Mouse (Mus musculus): ENCODE data around the gene Taar8b. TPM values are rescaled to one million over a fixed set of nuclear protein-coding genes. Genes with fewer than 3 reads are reported as not detected.
"Not testable (repeated sequence)": the region's sequence is repeated elsewhere in the genome, so short reads cannot be mapped to it uniquely, and the experiment has no call there.

The Taar8b gene
- total RNA-seq (2021) = not detected
- long read RNA-seq, experiment 1 = 0 reads
- long read RNA-seq, experiment 2 = 0 reads

DNA sequence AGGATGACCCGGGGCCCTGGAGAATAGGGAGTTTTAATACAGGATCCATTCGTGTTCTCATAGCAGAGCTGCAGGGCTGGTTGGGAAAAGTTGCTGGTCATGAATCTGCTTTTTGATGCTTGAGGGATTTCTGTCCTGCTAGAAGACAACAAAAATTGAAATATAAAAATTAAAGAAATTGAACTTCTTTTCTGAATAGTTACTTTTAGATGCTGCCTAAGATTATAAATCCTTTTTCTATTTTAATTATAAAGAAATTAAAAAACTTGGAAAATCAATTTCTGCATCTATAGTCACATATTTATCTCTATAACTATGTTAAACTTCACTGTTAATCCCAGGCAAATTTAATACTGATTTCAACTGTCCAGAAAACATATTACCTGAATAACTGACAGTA is at the start of gene Taar8b:
TSS of gene Taar8b (minus strand) at position 101 of the 400 bp plus-strand sequence.
- DNase-seq = no peak

DNA sequence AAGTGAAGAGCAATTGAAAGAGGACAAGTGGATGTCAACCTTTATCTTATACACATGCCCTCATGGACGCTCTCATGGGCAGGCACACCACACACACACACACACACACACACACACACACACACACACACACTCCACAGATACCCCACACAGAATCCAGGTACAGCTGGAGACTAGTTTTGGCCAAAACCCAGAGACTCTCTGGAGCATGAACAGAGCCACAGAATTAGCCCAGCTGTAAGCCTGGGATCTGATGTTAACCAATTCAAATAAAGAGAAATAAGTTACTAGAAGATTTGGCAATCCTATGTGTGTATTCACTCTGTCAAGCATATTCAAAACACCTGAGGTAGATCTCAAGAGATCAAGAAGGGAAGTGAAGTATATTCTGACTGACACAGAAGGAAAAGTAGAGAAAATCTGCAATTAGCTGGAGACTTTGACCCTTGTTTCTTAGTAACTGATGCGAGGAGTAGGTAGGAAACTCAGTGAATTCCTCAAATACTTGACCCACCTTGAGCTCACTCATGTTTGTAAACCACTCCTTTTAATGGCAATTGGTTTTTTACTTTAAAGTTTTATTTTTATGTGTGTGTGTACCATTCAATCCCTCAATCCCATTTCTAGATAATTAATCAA is 46.6 kb upstream of the Taar8b start:
- no peak for DNase-seq

DNA sequence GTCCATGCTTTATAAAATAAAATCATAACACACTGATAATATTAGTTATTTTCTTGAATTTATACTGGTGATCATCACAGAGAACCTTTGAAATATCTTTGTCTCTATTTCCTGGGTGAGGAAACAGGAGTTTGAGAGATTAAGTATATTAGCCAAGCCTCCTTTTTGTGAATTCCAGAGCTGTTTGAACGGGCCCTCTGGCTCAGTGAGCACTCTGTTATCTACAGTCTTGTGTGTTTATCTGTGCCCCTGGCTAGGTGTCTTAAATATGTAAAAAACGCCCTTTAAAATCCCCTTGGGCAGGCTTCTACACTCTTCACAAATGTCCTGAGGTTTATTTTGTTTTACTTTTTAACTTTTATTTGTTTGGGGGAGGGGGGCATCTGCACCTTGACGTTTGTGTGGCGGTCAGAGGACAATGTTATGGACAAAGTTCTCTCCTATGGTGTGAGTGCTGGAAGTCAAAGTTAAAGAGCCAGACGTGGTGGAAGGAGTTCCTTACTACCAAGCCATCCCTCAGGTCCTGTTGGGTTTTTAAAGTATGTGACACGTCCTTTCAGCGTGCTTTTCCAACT is 42.1 kb upstream of the Taar8b start:
- no peak for DNase-seq

DNA sequence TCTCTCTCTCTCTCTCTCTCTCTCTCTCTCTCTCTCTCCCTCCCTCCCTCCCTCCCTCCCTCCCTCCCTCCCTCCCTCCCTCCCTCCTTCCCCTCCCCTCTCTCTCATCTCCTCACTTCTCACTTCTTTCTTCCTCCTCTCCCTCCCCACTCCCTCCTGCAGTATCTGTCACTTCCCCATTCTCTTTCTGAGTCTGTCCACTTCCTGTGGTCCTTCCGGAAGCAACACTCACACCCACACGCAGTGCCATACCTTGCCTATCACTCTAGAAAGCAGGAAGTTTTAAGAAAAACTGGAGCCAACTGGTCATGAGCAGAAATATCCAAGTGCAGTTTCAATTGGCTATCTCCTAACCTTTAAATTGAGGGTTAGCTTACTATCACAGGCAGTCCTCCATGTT is 41.0 kb upstream of the Taar8b start:
- peak in 1 of 2 experiments; percentile 27 for DNase-seq

DNA sequence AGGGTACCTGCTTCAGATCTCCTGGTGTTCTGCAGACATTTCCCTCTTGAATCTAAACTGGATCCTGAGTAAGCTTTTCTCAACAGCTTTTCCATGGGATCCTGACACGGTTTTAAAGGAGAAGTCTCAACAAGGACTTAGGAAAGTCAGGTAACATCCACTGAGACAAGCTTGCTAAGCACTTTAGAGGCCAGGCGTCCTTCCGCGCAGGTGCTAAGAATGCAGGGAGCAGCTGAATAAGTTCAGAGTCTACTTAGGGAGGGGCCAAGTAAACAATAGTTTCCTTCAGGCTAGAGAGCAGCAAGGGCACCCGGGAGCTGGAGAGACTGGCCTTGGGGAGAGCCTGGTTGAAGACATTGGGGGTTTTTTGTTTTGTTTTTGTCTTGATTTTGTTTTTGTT is 40.2 kb upstream of the Taar8b start:
- no peak for DNase-seq

DNA sequence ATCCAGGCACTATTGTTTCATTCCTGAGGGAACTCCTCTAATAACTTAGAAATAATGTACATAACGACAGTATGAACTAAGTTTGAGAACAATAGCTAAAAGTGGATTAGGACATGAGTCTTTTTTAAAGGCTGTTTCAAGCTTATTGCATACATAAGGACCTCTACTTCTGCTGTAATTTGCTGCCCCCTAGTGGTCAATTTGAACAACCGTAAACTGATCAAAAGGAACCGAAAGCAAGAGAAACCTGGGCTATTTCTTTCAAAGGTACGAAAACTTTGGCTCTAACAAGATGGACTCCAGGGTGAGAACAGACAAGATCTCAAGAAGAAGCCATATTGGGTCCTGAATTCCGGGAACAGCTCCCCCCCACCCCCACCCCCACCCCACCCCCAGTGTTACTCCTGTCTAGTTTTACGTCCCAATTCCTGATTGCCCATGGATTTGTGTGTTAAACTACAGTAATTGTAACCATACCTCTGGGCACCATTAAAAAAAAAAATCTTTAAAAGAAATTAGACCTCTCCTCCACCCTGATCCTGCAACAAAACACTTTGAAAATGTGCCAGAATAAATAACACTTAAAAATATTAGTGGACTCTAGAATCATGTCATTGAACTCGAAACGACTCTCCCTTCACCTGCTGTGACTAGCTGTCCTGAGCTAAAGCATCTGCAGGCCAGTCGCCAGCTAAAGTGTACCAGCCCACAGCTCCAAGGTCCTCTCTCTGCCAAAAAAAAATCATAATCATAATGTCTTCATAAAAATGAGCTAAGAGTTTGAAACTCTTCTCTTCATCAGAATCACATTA is 39.6 kb upstream of the Taar8b start:
- DNase-seq = peak; percentile 70 to 82

DNA sequence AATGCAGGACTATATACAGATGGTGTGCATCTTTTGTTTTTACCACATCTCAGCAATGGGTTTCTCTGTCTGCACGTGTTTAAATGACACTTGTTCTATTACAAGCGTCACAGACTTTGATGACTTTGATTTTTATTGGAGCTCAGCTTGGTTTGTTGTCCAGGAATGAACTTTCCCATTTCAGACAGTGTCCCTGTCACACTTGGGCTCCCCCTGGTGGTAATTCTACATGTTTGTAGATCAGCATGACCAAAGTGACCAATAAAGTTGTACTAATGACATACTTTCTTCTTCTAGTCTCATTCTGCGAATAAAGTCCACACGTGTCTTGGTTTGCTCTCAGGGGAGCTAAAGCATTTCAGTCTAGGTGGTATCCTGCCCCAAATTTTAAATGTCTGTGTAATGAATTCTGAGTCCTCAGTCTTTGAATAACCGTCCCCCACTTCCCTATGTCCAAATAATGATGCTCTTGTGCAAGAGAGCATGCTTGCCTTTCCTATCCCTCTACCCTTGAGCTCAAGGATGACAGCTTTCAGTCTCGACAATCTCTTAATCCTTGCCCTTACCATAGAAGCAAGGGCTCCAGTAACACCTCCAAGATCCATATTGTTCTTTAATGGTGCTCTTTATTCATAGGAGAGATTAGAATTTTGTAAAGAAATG is 19.2 kb upstream of the Taar8b start:
- DNase-seq = peak; percentile 25 to 76

DNA sequence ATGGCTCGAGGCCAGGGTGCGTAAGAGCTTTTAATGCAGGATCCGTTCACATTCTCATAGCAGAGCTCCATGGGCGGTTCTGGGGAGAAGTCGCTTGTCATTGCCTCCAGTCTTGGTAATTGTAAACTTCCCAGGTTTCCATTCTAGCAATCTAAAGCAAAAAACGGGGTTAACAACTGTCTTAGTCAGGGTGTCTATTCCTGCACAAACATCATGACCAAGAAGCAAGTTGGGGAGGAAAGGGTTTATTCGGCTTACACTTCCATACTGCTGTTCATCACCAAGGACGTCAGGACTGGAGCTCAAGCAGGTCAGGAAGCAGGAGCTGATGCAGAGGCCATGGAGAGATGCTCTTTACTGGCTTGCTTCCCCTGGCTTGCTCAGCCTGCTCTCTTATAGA is 17.3 kb upstream of the Taar8b start, which contains the start of gene Taar9:
TSS of gene Taar9 (minus strand) at position 101 of the 400 bp plus-strand sequence.
- DNase-seq = not testable (repeated sequence)

DNA sequence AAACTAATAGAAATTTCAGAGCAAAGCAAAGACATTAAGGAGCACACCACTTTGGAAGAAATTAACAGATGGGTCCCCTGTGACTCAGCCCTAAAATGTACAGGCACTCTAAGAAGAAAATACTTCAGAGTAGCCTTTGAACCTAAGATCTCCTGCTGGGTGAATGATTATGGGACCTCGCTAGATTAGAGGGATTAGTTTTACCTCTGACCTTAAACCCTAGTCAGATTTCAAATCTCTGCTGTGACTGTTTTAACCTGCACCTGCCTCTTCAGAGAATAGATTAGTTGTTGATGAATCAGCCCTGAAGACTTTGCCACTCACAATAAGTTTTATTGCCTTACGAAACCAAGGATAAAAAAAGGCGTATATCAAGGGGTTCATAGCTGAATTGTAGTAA is 16.1 kb upstream of the Taar8b start:
- no peak for DNase-seq

DNA sequence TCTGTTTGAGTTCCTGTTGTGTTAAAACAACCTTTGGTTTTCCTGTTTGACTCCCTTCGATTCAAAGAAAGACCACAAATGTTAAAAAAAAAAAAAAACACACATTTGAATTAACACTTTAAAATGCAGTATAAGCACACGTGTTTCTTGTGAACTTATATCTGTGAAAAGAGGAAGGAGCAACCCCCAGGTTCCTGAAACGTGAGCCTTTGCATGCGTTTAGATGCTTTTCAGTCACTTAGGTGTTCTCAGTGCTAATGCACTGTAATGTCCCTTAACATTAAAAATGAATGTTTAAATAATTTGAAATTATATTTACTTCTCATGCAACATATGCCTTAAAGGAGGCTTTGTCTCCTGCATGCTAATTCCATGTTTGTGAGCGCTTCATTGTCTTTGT is 15.7 kb upstream of the Taar8b start:
- DNase-seq = no peak

DNA sequence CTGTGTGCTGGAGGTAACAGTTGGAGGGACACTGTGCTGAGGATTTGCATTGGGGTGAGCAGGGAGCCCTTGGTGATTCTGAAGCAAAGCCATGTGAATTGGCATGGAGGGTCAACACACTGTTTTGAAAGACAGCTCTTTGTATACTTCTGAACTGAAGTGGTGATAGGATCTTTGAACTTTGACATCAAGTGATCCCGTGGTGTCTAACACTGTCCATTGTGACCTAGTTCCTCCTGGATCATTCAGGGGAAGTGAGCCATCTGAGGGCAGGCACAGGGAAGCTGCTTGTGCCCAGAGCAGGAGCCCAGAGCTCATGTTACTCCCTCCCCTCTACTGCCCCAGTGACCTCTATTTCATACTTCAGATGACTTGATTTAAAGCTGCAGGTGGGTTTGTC is 11.2 kb upstream of the Taar8b start:
- not testable (repeated sequence) for DNase-seq

DNA sequence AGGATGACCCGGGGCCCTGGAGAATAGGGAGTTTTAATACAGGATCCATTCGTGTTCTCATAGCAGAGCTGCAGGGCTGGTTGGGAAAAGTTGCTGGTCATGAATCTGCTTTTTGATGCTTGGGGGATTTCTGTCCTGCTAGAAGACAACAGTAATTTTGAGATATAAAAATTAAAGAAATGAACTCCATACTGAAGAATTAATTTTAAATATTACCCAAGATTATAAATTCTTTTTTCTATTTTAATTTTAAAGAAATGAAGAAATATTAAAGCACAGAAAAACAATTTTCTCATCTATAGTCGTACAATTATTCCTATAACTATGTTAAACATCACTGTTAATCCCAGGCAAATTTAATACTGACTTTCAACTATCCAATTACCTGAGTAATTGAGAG is 9.7 kb upstream of the Taar8b start, which contains the start of gene Taar8c:
TSS of gene Taar8c (minus strand) at position 101 of the 400 bp plus-strand sequence.
- not testable (repeated sequence) for DNase-seq

DNA sequence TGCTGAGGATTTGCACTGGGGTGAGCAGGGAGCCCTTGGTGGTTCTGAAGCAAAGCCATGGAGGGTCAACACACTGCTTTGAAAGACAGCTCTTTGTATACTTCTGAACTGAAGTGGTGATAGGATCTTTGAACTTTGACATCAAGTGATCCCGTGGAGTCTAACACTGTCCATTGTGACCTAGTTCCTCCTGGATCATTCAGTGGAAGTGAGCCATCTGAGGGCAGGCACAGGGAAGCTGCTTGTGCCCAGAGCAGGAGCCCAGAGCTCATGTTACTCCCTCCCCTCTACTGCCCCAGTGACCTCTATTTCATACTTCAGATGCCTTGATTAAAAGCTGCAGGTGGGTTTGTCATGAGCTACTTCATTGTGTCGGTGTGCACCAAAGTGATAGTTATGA is 4.9 kb upstream of the Taar8b start:
- DNase-seq = not testable (repeated sequence)

DNA sequence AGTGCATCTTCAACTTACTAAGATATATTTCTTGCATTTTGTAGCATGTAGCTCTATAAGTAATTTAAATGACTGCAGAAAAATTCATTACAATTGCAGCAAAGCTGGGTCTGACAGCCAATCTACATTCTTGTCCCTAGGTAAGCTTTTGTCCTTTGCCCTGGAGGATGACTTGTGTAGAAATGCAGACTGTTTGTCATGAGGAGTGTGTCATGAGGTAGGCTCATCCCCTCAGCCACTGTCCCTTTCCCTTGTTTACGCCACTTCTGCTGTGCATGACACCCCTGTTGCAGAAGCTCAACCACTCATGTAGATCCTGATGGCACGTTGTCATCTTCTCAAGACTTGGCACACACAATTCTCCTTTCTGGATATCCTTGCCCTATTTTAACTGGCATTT is 4.9 kb downstream of the Taar8b start:
- no peak for DNase-seq

DNA sequence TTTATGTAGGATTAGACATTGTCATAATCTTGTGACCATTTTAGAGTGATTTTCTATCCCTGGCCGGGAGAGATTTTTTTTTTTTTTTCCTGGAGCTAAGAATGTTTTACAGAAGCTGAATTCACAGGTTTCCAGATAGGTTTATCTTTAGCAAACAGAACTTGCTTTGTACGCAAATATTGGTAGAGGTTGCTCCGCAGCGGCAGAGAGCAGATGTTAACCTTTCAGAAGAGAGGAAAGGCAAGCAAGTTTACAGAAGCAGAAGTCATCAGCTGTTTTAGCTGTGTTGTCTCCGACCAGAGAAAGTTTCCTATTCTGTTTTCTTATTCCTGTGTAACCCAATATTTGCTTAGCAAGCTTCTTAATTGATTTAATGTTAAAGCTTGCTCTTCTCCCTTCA is 5.5 kb downstream of the Taar8b start:
- DNase-seq = no peak

DNA sequence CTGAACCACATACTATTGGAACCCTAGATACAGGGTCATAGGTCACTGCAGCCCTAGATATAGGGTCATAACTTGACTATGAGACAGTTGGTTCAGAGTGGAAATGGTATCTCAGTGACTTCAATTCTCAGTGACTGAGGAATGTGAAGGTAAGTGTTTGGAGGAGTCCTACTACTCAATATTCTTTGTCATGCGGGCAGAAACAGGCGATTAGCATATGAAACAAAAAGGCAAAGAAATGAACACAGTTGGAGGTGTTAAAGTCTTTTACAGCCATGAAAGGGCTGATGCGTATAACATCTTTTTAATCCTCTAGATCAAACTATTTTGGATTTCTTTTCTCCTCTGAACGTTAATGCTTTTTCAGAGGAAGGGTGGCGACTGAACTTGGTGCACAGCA is 6.2 kb downstream of the Taar8b start:
- no peak for DNase-seq

DNA sequence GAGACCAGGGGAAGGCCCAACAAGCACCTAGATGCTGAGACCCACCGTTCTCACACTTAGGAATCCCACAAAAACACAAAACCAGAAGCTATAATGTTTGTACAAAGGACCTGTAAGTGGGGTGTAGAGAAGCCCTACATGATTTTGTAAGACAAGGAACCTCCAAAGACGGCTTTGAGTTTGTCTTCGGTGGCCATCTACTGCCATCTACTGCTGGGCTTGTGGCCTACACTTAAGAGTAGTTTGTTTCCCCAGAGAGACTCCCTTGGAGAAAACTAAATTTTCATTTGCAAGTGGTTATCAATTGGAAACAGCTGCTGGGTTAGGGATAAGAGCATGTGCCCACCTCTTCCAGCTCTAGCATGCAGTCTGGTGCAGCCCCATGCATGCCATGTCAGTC is 11.9 kb downstream of the Taar8b start:
- DNase-seq = peak; percentile 15 to 65

DNA sequence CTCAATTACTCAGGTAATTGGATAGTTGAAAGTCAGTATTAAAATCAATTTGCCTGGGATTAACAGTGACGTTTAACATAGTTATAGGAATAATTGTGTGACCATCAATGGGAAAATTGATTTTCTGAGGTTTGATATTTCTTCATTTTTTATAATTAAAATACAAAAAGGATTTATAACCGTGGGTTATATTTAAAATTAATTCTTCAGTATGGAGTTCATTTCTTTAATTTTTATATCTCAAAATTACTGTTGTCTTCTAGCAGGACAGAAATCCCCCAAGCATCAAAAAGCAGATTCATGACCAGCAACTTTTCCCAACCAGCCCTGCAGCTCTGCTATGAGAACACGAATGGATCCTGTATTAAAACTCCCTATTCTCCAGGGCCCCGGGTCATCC is 15.9 kb downstream of the Taar8b start, which contains the start of gene Taar8a:
TSS of gene Taar8a (plus strand) at position 301 of the 400 bp plus-strand sequence.
- DNase-seq = not testable (repeated sequence)

DNA sequence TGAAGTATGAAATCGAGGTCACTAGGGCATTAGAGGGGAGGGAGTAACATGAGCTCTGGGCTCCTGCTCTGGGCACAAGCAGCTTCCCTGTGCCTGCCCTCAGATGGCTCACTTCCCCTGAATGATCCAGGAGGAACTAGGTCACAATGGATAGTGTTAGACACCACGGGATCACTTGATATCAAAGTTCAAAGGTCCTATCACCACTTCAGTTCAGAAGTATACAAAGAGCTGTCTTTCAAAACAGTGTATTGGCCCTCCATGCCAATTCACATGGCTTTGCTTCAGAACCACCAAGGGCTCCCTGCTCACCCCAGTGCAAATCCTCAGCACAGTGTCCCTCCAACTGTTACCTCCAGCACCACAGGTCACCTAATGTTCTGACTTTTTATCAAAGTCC is 17.3 kb downstream of the Taar8b start:
- not testable (repeated sequence) for DNase-seq

DNA sequence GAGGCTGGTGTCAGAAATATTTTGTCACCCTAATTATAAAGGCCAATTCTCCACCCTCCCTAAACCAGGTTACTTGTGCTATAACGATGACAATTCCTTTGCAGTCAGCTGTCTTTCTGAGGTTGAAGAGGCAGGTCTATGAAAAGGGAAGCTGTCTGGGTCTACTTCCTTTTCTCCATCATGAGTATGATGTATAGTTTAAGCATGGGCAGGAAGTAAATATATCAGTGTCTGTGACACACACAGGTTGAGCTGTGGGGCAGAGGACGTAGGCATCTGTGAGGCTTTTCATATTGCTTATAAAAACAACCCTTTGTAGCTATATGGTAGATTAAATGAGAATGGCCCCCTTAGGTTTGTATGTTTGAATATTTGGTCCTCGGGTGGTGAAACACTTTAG is 33.1 kb downstream of the Taar8b start:
- no peak for DNase-seq

DNA sequence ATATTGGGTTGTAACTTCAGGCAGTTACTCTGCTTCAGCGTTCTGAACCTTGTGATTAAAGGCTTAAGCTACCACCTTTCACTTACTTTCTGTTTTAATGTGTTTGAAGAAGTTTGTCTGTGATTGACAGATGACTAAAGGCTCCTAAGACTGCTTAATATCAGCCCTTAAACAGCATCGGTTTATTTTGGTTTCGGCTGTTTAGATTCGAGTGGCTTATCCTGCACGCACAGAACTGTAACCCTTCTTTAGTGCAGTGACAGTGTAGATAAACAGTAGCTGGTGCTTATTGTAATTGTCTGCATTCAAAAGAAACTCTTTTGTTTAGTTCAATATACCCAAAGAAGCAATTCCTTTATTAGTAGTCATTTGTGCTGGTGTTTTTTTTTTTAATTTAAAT is 40.1 kb downstream of the Taar8b start:
- no peak for DNase-seq

DNA sequence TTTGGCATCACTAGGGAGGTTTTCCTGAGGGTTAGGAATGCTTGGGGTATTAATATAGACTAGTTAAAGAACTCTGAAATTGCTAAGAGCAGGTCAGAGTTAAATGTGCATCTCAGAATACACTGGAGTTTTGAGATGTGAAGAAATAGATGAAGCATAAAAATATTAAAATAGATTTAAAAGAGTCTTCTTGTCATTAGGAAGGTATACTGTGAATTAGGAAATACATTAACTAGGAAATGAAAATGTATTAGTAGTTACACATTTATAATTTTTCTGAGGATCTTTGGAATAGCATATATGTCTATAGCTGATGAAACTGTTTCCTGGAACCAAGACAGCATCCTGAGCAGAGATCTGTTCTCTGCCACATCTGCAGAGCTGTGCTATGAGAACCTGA is 42.9 kb downstream of the Taar8b start, which contains the start of gene Taar7f:
TSS of gene Taar7f (plus strand) at position 301 of the 400 bp plus-strand sequence.
- no peak for DNase-seq

All from heart, adult 18-20 months (tissue).